Mouse (Mus musculus): ENCODE data around the gene Dnaaf1. TPM values are rescaled to one million over a fixed set of nuclear protein-coding genes. Genes with fewer than 3 reads are reported as not detected.

Dnaaf1 gene
- polyA plus RNA-seq, 1 experiment from 2014 or later: 0.24 TPM

DNA sequence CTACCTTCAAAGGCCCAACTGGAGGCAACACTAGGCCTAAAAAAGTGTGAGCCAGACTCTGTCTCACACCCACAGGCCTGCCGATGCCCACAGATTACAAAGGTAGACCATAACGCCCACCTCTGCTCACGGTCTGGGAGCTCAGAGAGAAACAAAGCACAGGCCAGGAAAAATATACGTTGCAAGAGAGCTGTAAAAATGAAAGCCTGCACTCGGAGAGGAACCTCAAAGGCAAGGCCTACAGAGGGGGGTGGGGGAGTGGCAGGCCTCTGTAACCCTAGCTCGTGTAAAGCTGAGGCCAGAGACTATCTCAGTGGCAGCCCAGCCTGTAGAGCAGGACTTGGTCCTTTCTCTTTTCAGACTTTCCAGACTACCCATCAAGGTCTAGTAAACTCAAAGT, 29.9 kb upstream of the Dnaaf1 start:
- H3K4me2 ChIP-seq (ENCODE audit: low read length): no peak overlapping the region
- H3K4me3 ChIP-seq (replicated peaks; ENCODE audit: low read depth, low read length): no peak overlapping the region
- no peak for TF ChIP-seq CTCF (IDR thresholded peaks at IDR 0.05; ENCODE audit: low read depth)
- no peaks in the 10 kb centered on the region for H3K27me3 ChIP-seq (ENCODE audit: insufficient read depth, low read length)
- H3K4me1 ChIP-seq (replicated peaks; ENCODE audit: insufficient read depth, low read length): 0 out of 2 replicates have a peak, but pooled peaks cover 4% of the 10 kb centered on the region
- 39% methylated on average over 6 of the region's 6 CpGs for WGBS
- no peak overlapping the region for H3K27ac ChIP-seq
- ATAC-seq (replicated peaks; ENCODE audit: low FRiP score, low read depth) (no peak), DNase-seq (ENCODE audit: low spot score) (peak; percentile 14)
- no peak overlapping the region for H3K9ac ChIP-seq (ENCODE audit: low read depth, low read length)
- H3K36me3 ChIP-seq (ENCODE audit: insufficient read depth, low read length): peaks cover 45% of the 10 kb centered on the region
- no peaks in the 10 kb centered on the region for H3K9me3 ChIP-seq (replicated peaks; ENCODE audit: low read length)

DNA sequence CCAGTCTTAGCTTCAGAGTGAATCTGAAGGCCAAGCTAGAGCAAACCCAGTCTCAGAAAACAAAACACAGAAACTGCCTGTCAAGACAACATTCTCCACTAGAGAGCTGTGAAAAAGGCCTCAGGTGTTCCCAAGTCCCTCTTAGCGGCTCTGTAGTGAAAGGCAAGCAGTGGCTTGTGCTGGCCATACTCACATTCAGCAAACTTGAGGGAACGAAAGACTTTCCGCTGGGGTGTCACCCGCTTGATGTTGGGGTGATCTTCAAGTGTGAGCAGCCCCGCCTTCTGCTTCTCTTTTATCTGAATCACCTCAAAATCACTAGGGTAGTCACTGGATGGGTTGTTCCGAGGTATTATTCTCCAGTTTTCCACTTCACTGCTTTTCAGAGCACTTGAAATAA, 29.2 kb upstream of the Dnaaf1 start:
- WGBS: 74% methylated on average over 6 of the region's 6 CpGs
- Histone ChIP-seq H3K4me1 (replicated peaks; ENCODE audit: insufficient read depth, low read length) (0 out of 2 replicates have a peak, but pooled peaks cover 4% of the 10 kb centered on the region), H3K36me3 (ENCODE audit: insufficient read depth, low read length) (peaks cover 39% of the 10 kb centered on the region), H3K27me3 (ENCODE audit: insufficient read depth, low read length) (no peaks in the 10 kb centered on the region), H3K4me2 (ENCODE audit: low read length) (no peak overlapping the region), H3K4me3 (replicated peaks; ENCODE audit: low read depth, low read length) (no peak overlapping the region), H3K9ac (ENCODE audit: low read depth, low read length) (0 out of 2 replicates have a peak overlapping the region, but pooled peaks have one; percentile 6), H3K9me3 (replicated peaks; ENCODE audit: low read length) (no peaks in the 10 kb centered on the region), H3K27ac (no peak overlapping the region; the same call in 1 of the 2 replicates)
- no peak for TF ChIP-seq CTCF (IDR thresholded peaks at IDR 0.05; ENCODE audit: low read depth)
- DNase-seq (ENCODE audit: low spot score) (no peak), ATAC-seq (replicated peaks; ENCODE audit: low FRiP score, low read depth) (no peak)

DNA sequence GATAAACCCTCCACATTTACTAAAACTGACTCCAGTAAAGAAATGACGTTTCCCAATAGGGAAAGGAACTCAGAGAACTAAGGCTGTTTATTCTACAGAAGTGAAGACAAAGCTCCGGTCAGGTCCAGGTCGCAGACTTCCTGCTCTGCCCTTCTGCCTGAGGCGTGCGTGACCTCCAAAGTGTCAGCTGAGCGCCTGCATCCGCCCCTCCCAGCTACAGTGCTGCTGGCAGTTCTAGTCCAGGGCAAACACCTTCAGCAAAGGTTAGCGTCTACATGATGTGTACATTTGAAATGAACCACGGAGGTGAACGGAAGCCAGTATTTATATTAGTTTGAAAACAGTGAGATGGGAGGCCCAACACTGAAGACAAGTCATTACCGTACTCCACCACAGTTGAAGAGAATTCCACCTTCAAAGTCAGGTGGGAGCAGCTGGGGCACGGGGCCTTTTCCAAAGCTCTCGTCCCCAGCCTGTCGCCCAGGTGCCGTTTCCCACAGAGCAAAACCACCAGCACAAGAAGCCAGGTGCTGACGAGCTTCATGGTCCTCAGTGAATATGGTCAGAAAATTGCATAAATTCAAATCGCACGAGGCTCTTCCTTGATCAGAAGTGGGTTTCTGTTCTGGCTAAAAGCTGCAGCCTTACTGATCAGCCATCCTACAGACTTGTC, 27.9 kb upstream of the Dnaaf1 start:
- Histone ChIP-seq H3K27me3 (ENCODE audit: insufficient read depth, low read length) (no peaks in the 10 kb centered on the region), H3K9ac (ENCODE audit: low read depth, low read length) (no peak overlapping the region), H3K36me3 (ENCODE audit: insufficient read depth, low read length) (peaks cover 27% of the 10 kb centered on the region), H3K4me3 (replicated peaks; ENCODE audit: low read depth, low read length) (no peak overlapping the region), H3K9me3 (replicated peaks; ENCODE audit: low read length) (no peaks in the 10 kb centered on the region), H3K4me1 (replicated peaks; ENCODE audit: insufficient read depth, low read length) (0 out of 2 replicates have a peak, but pooled peaks cover 4% of the 10 kb centered on the region), H3K4me2 (ENCODE audit: low read length) (no peak overlapping the region), H3K27ac (no peak overlapping the region)
- no peak for DNase-seq (ENCODE audit: low spot score)
- WGBS: 72% methylated on average over 18 of the region's 18 CpGs
- ATAC-seq (replicated peaks; ENCODE audit: low FRiP score, low read depth): no peak
- no peak for TF ChIP-seq CTCF (IDR thresholded peaks at IDR 0.05; ENCODE audit: low read depth)

DNA sequence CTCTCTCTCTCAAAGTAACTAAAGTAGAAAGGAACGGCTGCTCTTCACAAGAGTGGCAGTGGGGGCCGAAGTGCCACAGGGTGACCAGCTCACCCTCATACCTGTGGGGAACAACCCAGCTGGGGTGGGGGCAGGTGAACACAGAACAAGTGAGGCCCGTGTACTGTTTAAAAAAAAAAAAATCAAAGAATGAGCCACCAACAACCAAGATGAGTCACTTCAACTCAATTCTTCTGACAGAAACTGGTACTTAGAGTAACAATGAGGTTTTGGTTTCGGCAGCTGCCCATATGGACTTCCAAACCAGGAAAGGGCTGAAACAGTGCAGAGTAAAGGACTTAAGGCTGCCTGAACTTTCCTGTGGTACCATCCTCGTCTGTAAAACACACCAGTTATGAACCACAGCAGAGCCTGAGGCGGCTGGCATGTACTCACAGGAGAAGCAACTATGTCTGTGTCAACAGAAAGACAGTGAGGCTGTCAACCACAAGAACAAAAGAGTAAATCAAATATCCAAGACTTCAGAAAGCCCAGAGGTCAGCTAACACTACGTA, 26.4 kb upstream of the Dnaaf1 start:
- no peak overlapping the region for H3K4me3 ChIP-seq (replicated peaks; ENCODE audit: low read depth, low read length)
- 0 out of 2 replicates have a peak overlapping the region, but pooled peaks have one; percentile 31 for H3K9ac ChIP-seq (ENCODE audit: low read depth, low read length)
- no peak for TF ChIP-seq CTCF (IDR thresholded peaks at IDR 0.05; ENCODE audit: low read depth)
- no peak overlapping the region for H3K27ac ChIP-seq
- WGBS: 55% methylated on average over 7 of the region's 7 CpGs
- no peaks in the 10 kb centered on the region for H3K27me3 ChIP-seq (ENCODE audit: insufficient read depth, low read length)
- H3K4me1 ChIP-seq (replicated peaks; ENCODE audit: insufficient read depth, low read length): 0 out of 2 replicates have a peak, but pooled peaks cover 4% of the 10 kb centered on the region
- DNase-seq (ENCODE audit: low spot score) (no peak), ATAC-seq (replicated peaks; ENCODE audit: low FRiP score, low read depth) (no peak)
- no peaks in the 10 kb centered on the region for H3K9me3 ChIP-seq (replicated peaks; ENCODE audit: low read length)
- H3K4me2 ChIP-seq (ENCODE audit: low read length): no peak overlapping the region
- H3K36me3 ChIP-seq (ENCODE audit: insufficient read depth, low read length): peaks cover 20% of the 10 kb centered on the region

DNA sequence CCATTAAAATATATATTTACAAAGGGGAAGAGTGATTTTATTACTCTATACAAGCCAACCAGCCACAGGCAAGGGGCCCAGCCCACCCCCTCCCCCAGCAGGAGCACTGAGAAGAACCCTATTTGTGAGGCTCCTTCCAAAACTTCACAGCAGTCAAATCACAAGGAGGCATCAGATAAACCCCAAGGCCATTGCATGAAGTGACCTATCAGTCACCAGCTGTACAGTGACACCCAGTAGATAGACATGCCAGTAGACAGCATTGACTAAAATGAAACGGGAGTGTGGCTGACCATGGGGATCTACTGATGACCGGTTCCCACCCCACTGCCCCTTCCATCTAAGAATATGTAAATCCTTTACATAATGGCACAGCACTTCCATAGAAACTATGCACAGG, 22.1 kb upstream of the Dnaaf1 start:
- Histone ChIP-seq H3K27ac (no peak overlapping the region), H3K4me2 (ENCODE audit: low read length) (no peak overlapping the region), H3K9ac (ENCODE audit: low read depth, low read length) (no peak overlapping the region), H3K4me3 (replicated peaks; ENCODE audit: low read depth, low read length) (no peak overlapping the region), H3K27me3 (ENCODE audit: insufficient read depth, low read length) (no peaks in the 10 kb centered on the region), H3K9me3 (replicated peaks; ENCODE audit: low read length) (no peaks in the 10 kb centered on the region), H3K4me1 (replicated peaks; ENCODE audit: insufficient read depth, low read length) (peaks cover 4% of the 10 kb centered on the region; the same call in 1 of the 2 replicates), H3K36me3 (ENCODE audit: insufficient read depth, low read length) (no peaks in the 10 kb centered on the region)
- ATAC-seq (replicated peaks; ENCODE audit: low FRiP score, low read depth) (no peak), DNase-seq (ENCODE audit: low spot score) (no peak)
- WGBS: 74% methylated on average over 2 of the region's 2 CpGs
- no peak for TF ChIP-seq CTCF (IDR thresholded peaks at IDR 0.05; ENCODE audit: low read depth)

DNA sequence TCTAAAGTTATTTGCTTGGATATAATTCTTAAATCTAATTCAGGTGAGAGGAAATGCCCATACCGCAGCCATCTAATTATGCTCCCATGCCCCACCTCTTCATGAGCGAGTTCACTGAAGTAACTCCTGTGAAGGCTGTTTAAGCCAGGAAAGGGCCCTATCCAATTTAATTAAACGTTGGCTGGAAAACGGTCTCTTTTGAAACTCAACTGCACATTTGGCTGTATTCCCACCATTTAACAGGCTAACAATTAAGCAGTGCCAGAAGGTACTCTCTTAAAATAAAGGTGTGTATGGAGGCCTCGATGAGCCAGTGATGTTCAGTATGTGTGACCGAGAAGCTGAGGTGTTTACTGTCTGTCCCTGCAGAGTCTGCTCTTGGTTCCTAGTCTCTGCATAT, 19.2 kb upstream of the Dnaaf1 start:
- no peak for ATAC-seq (replicated peaks; ENCODE audit: low FRiP score, low read depth)
- H3K4me2 ChIP-seq (ENCODE audit: low read length): no peak overlapping the region
- no peak overlapping the region for H3K4me3 ChIP-seq (replicated peaks; ENCODE audit: low read depth, low read length)
- no peak overlapping the region for H3K27ac ChIP-seq
- H3K9me3 ChIP-seq (replicated peaks; ENCODE audit: low read length): no peaks in the 10 kb centered on the region
- H3K27me3 ChIP-seq (ENCODE audit: insufficient read depth, low read length): no peaks in the 10 kb centered on the region
- peak overlapping the region; percentile 1; the same call in 1 of the 2 replicates for H3K9ac ChIP-seq (ENCODE audit: low read depth, low read length)
- peaks cover 3% of the 10 kb centered on the region; the same call in 1 of the 2 replicates for H3K4me1 ChIP-seq (replicated peaks; ENCODE audit: insufficient read depth, low read length)
- no peaks in the 10 kb centered on the region for H3K36me3 ChIP-seq (ENCODE audit: insufficient read depth, low read length)
- no peak for DNase-seq (ENCODE audit: low spot score)
- 70% methylated on average over 6 of the region's 6 CpGs for WGBS
- TF ChIP-seq CTCF (IDR thresholded peaks at IDR 0.05; ENCODE audit: low read depth): no peak
